Mouse (Mus musculus) E14TG2a.4 (cell line): ENCODE data around the gene Fosb.

ENCODE experiments used
- H3K27me3 ChIP-seq: 2 replicates; pipeline ENCODE4 v1.6.1; 2014; ENCODE audit warnings: low read length, control low read depth; ENCODE audit not compliant: insufficient read depth
- H3K36me3 ChIP-seq: 2 replicates; pipeline ENCODE4 v1.6.1; 2014; ENCODE audit warnings: low read length, control low read depth; ENCODE audit not compliant: insufficient read depth
- H3K4me1 ChIP-seq: replicated peaks from 2 replicates; pipeline ENCODE4 v1.6.1; 2014; ENCODE audit warnings: low read depth, low read length, control low read depth
- H3K4me3 ChIP-seq: replicated peaks from 2 replicates; pipeline ENCODE4 v1.5.1; 2014; ENCODE audit warnings: mild to moderate bottlenecking, low read length
- H3K9me3 ChIP-seq: 2 replicates; pipeline ENCODE4 v1.6.1; 2014; ENCODE audit warnings: low read length, control low read depth
- CTCF ChIP-seq: conservative IDR thresholded peaks from 2 replicates; pipeline ENCODE4 v1.5.1; 2014; ENCODE audit warnings: low read length
- NANOG ChIP-seq: IDR thresholded peaks from 2 replicates; pipeline ENCODE4 v1.6.1; 2014; ENCODE audit warnings: borderline replicate concordance, low read length, mixed read lengths
- POU5F1 ChIP-seq: IDR thresholded peaks from 2 replicates; pipeline ENCODE4 v1.6.1; 2014; ENCODE audit warnings: low read length, borderline replicate concordance

Fosb gene

DNA sequence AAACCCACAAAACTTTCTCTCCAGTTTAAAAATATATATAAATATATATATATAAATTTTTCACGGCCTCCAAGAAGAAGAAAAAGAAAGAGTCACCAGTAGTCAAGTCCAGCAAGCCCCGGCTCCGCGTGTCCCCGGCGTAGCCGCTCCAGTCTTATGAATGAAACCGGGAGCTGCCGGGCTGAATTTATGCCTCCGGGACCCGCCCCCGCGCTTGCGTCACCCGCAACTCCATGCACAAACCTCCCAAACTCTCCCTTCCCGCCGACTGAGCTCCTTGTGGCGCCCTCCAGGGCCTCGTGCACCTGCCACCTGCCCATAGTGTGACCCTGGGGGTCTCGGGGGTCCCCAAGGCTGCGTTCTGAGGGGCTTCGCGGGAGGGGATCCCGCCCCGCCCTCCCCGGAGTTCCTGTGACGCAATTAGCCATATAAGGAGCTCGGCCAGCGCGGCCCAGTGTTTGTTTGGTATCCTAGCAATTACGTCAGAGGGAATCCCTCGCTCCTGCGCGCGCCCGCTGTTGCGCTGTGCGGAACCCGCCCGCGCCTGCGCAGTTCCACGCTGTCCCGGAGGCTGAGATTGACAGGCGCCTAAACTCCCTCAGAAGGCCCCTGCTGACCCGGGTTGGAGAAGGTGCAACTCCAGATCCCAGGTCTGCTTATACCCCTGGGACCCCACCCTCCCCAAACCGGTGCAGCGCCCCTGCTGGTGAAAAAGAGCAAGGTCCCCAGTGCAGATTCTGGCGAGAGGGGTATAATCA is at the start of gene Fosb:
TSS of gene Fosb (minus strand) at position 168 of the 758 bp plus-strand sequence.
- H3K9me3 ChIP-seq, result no peaks in the 10 kb centered on the region
- peak within 1 kb of the TSS; percentile 93 for H3K4me3 ChIP-seq
- H3K4me1 ChIP-seq, result peaks cover 35% of the 10 kb centered on the region
- peaks cover 48% of the 10 kb centered on the region for H3K27me3 ChIP-seq
- TF ChIP-seq POU5F1, result no peak
- peak; percentile 29; the same call in 1 of the 2 replicates for TF ChIP-seq CTCF
- no peaks in the 10 kb centered on the region for H3K36me3 ChIP-seq

DNA sequence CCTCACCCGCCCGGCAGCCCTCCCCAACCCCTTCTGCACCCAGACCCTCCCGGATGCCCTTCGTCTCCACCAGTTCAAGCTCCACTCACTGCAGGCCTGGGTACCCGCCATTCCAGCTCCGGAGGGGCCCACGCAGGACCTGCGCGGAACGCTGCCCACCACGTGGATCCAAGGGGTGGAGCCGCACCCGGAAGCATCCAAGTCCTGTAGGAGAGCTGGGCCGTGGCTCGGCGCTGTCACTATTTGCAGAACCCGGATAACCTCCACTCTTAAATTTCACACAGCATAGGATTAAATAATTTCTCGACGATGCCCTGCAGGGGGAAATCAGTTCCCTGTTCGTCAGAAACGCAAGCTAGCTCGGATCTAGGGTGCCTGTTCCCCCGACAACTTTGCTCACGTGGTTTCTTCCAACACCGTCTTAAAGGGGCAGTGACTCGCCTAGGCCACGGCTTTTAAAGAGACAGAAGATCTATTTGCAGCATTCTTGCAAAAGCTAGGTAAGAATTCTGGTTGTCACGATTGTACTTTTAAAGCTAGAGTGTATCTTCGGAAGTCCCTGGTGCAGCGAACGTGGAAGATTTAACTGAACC is 49.5 kb upstream of the Fosb start, which contains the start of the genes Cd3eap and Ppp1r13l:
TSS of gene Cd3eap (minus strand) at position 185 of the 593 bp plus-strand sequence.
TSS of gene Ppp1r13l (plus strand) at position 451 of the 593 bp plus-strand sequence.
- Histone ChIP-seq H3K27me3 (no peaks in the 10 kb centered on the region), H3K4me3 (peak within 1 kb of the TSS; percentile 94), H3K9me3 (no peaks in the 10 kb centered on the region), H3K4me1 (peaks cover 80% of the 10 kb centered on the region), H3K36me3 (peaks cover 47% of the 10 kb centered on the region)
- TF ChIP-seq NANOG, result no peak
- no peak for TF ChIP-seq POU5F1
- no peak for TF ChIP-seq CTCF

DNA sequence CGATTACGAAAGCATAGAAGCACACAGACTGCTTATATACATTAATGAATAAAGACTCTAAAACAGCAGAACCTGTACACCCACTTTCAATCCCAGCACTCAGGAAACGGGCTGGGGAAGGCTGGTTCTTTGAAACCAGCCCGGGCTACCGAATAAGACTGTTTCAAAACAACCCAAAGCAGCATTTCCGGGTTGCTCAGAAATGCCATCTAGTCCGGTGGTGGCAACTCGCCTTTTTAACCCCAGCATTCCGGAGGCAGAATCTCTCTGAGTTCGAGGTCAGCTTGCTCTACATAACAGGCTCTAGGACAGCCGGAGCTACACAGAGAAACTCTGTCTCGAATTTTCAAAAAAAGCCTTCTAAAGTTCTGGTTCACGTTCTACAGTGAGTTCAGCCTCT is 48.8 kb upstream of the Fosb start:
- no peaks in the 10 kb centered on the region for H3K9me3 ChIP-seq
- no peaks in the 10 kb centered on the region for H3K27me3 ChIP-seq
- H3K4me1 ChIP-seq, result peaks cover 78% of the 10 kb centered on the region
- H3K4me3 ChIP-seq, result peak overlapping the region; percentile 94
- peaks cover 49% of the 10 kb centered on the region for H3K36me3 ChIP-seq
- TF ChIP-seq CTCF, result no peak
- TF ChIP-seq NANOG, result no peak
- TF ChIP-seq POU5F1, result no peak

DNA sequence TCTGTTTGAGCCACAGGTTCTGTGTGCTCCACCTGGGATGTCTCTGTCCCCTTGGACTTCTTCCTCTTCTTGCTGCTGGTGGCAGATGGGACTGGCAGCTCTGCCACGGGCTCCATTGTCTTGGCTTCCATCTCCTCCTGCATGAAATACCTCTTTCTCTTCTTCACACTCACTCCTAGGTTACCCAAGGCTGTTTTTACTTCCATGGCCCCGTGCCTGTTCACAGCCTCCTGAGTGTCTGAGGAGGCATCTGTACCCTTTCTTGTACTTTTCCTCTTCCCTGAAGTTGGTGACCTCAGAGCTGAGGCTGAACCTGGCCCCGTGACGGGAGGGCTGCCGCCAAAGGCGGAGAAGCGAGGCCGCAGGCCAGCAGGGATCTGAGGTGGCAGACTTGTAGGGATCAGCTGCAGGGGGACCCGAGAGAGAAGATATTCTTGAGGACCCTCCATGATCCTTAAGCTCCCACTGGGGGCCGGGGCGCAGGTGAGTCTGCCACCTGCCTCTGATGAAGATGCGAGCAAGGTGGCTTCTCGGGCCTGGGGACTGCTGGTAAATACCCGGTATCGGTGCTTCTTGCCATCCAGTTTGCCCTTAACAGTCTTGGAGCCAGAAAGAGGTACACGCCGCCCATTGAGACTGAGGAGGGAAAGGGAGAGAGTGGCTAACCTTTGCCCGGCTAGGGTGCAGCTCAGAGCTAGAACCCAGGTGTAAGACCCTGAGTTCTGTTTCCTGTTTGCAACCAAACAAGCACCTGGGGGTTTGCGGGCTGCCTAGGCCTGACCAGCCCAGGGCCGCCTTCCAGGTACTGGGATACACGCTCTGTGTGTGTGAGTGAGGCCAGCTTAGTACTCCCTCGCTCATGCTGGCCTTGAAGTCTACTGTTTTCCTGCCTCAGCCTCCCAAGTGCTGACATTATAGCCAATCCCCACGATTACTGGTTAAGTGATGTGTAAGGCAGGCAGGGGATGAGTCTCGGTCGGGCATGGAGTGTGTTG is 47.8 kb upstream of the Fosb start:
- Histone ChIP-seq H3K4me1 (peaks cover 69% of the 10 kb centered on the region), H3K4me3 (peak overlapping the region; percentile 94), H3K9me3 (no peaks in the 10 kb centered on the region), H3K36me3 (peaks cover 54% of the 10 kb centered on the region), H3K27me3 (no peaks in the 10 kb centered on the region)
- no peak for TF ChIP-seq CTCF
- no peak for TF ChIP-seq POU5F1
- TF ChIP-seq NANOG, result no peak

GRCm38 (mm10) chr7:19356311-19356710 is 46.5 kb upstream of the Fosb start:
- Histone ChIP-seq H3K27me3 (no peaks in the 10 kb centered on the region), H3K9me3 (no peaks in the 10 kb centered on the region), H3K4me3 (peak overlapping the region; percentile 41), H3K4me1 (peaks cover 55% of the 10 kb centered on the region), H3K36me3 (peaks cover 67% of the 10 kb centered on the region)
- TF ChIP-seq POU5F1, result no peak

GRCm38 (mm10) chr7:19354991-19355390 is 45.1 kb upstream of the Fosb start:
- no peaks in the 10 kb centered on the region for H3K27me3 ChIP-seq
- peaks cover 54% of the 10 kb centered on the region for H3K4me1 ChIP-seq
- TF ChIP-seq CTCF, result no peak
- no peak for TF ChIP-seq NANOG
- TF ChIP-seq POU5F1, result no peak
- H3K9me3 ChIP-seq, result no peaks in the 10 kb centered on the region
- no peak overlapping the region for H3K4me3 ChIP-seq
- peaks cover 77% of the 10 kb centered on the region for H3K36me3 ChIP-seq

DNA sequence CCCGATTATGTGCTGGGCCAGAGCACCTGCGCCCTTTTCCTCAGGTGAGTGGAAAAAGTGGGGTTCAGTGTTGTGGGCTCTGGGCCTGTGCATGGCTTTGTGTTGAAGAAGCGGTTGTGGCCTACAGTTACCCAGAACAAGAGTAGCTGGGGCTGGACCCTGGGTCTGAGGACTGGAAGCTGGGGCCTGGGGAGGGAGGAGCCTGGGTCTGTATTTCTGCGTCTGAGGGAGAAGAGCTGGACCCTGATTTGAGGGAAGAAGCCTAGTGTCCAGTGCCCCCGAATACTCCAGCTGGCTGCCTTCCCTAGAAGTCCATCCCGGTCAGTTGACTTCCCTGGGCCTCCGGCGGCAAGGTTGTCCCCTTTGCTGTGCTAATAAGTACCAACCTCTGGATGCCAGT is 40.4 kb upstream of the Fosb start:
- Histone ChIP-seq H3K4me1 (peaks cover 52% of the 10 kb centered on the region), H3K36me3 (peaks cover 65% of the 10 kb centered on the region), H3K4me3 (no peak overlapping the region), H3K9me3 (no peaks in the 10 kb centered on the region), H3K27me3 (no peaks in the 10 kb centered on the region)
- no peak for TF ChIP-seq POU5F1
- no peak for TF ChIP-seq NANOG
- TF ChIP-seq CTCF, result no peak

GRCm38 (mm10) chr7:19349188-19349915 is 39.5 kb upstream of the Fosb start:
- Histone ChIP-seq H3K36me3 (peaks cover 57% of the 10 kb centered on the region), H3K4me3 (0 out of 2 replicates have a peak overlapping the region, but pooled peaks have one; percentile 14), H3K9me3 (no peaks in the 10 kb centered on the region), H3K27me3 (no peaks in the 10 kb centered on the region), H3K4me1 (peaks cover 48% of the 10 kb centered on the region)
- TF ChIP-seq CTCF (no peak), POU5F1 (no peak), NANOG (no peak)
